Mouse (Mus musculus) splenic B cell, adult 2 months (primary cell): ENCODE data around the gene Frmd8.
A peak's percentile ranks its signal among the peaks of the same experiment; 100 is the strongest.
"Not testable (repeated sequence)": the region's sequence is repeated elsewhere in the genome, so short reads cannot be mapped to it uniquely, and the experiment has no call there.

Source experiments
- DNase-seq: peaks from one replicate; pipeline ENCODE4 v3.0.0-alpha.2; 2011; ENCODE audit warnings: low read depth, low spot score
- H3K27me3 ChIP-seq: 2 replicates; pipeline ENCODE4 v1.6.1; 2012; ENCODE audit warnings: mild to moderate bottlenecking, low read length, moderate library complexity, mixed read lengths; ENCODE audit not compliant: control insufficient read depth, poor library complexity, insufficient read depth, severe bottlenecking
- H3K36me3 ChIP-seq: 2 replicates; pipeline ENCODE4 v1.6.1; 2012; ENCODE audit warnings: mild to moderate bottlenecking, low read length, moderate library complexity, mixed read lengths; ENCODE audit not compliant: control insufficient read depth, poor library complexity, insufficient read depth, severe bottlenecking

Gene Frmd8

DNA sequence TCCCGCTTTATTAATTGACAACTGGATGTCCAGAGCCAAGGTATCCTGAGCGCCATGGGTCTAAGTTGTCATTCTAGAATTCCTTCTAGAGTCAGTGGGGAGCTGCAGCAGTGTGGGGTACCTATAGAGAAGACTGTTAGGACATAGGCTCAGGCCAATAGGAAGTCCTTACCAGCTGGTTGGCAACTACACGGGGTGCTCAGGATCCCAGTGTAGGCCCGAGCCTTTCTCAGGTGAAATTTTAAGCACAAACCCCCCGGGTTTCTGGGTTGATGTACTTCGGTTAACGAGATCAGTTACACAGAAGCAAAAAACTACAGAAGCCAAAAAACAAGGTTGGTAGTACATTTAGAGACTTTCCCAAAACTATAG is 52.3 kb downstream of the Frmd8 start:
- DNase-seq: no peak
- peaks cover 7% of the 10 kb centered on the region for H3K36me3 ChIP-seq
- no peaks in the 10 kb centered on the region for H3K27me3 ChIP-seq

GRCm38 (mm10) chr19:5822174-5822833 is 52.8 kb downstream of the Frmd8 start:
- peaks cover 5% of the 10 kb centered on the region for H3K36me3 ChIP-seq
- H3K27me3 ChIP-seq: no peaks in the 10 kb centered on the region
- DNase-seq: no peak

- Histone ChIP-seq H3K36me3 (peaks cover 5% of the 10 kb centered on the region), H3K27me3 (no peaks in the 10 kb centered on the region)
- no peak for DNase-seq
Observed at GRCm38 (mm10) chr19:5821847-5822173, 53.3 kb downstream of the Frmd8 start.

DNA sequence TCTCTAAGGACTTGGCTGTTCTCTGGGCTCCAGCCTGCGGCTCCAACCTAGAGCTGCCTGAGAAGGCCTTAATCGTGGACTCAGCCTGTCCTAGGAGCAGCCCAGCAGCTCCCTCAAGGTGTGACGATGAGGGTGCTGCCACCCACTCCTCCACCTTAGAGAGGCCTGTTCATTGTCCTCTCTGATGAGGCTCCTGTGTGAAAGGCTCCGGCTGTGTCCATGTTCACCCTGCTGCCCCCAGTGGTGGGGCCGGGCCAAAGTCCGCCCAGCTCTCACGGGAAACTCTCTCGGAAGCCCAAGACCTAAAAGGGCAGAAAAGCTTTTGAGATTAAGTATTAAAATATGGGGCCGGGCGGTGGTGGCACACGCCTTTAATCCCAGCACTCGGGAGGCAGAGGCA is 55.5 kb downstream of the Frmd8 start:
- peak; percentile 58 for DNase-seq
- H3K27me3 ChIP-seq: no peaks in the 10 kb centered on the region
- H3K36me3 ChIP-seq: no peaks in the 10 kb centered on the region; the same call in 1 of the 2 replicates

GRCm38 (mm10) chr19:5818590-5818977 is 56.5 kb downstream of the Frmd8 start:
- Histone ChIP-seq H3K36me3 (no peaks in the 10 kb centered on the region; the same call in 1 of the 2 replicates), H3K27me3 (no peaks in the 10 kb centered on the region)
- no peak for DNase-seq

DNA sequence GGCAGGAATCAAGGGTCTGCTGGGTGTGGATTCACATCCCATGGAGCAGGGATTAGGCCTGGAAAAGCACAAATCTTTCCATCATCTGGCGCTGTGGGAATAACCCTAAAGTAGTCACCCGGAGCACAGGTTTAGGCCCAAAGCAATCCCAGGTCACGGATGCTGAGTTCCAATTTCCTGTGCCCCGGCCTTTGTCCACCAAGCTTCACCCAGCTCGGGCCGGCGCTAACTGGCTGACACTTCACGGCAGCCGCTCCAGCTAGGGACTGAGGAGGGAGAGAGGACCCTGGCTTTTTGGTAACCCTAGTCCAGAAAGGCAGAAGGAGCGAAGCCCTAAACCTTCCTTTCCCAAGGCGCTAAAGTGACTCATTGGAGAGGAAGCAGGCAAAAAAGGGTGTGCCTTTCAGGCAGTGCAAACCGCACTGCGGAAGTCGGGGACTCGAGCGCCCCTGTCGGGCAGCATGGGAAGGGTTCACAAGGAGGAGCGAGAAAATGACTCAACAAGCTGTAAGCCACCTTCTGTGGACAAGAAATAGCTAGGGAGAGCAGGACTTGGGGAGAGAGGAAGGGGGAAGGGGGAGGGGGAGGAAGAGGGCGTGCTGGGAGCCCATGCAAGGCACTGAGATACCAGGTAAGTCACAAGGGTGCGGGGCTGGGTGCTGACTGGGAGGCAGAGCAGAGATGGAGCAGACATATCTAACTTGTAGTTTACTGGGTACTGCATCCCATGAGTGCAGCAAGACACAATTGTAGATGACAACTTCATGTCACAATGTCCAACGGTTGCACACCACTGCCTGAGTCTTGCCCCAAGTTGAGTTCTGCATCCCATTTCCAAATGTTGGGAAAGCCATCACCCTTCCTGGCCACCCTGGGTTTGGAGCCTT is 57.1 kb downstream of the Frmd8 start:
- H3K36me3 ChIP-seq: no peaks in the 10 kb centered on the region
- DNase-seq: peak; percentile 87
- no peaks in the 10 kb centered on the region for H3K27me3 ChIP-seq

DNA sequence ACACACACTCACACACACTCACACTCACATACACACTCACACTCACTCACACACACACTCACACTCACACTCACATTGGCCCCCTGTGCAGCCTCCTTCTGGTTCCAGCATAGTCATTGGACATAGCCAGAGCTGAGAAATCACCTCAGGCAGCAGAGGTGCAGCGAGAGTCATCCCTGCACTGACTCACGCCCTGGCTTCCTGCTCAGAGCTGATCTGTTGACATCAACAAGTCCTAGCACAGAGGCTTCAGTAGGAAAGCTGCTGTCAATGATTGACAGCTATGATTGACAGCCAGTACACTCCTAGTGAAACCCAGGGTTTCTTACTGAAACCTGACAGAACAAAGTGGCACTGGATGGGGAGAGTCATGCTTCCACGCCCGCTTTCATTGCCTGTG is 59.1 kb downstream of the Frmd8 start:
- no peaks in the 10 kb centered on the region for H3K36me3 ChIP-seq
- no peaks in the 10 kb centered on the region for H3K27me3 ChIP-seq
- DNase-seq: no peak

GRCm38 (mm10) chr19:5815010-5815409 is 60.1 kb downstream of the Frmd8 start:
- Histone ChIP-seq H3K27me3 (no peaks in the 10 kb centered on the region), H3K36me3 (no peaks in the 10 kb centered on the region)
- no peak for DNase-seq

GRCm38 (mm10) chr19:5814048-5814447 is 61.0 kb downstream of the Frmd8 start:
- not testable (repeated sequence) for DNase-seq, H3K36me3 ChIP-seq

GRCm38 (mm10) chr19:5813567-5813966 is 61.5 kb downstream of the Frmd8 start:
- Histone ChIP-seq H3K27me3 (no peaks in the 10 kb centered on the region), H3K36me3 (no peaks in the 10 kb centered on the region)
- DNase-seq: no peak

More at GRCm38 (mm10) chr19:5814048-5814447, 61.0 kb downstream of the Frmd8 start:
- not testable (repeated sequence) for H3K27me3 ChIP-seq

- no peaks in the 10 kb centered on the region for H3K36me3 ChIP-seq
- no peak for DNase-seq
Observed at GRCm38 (mm10) chr19:5811771-5812504, 63.1 kb downstream of the Frmd8 start.

DNA sequence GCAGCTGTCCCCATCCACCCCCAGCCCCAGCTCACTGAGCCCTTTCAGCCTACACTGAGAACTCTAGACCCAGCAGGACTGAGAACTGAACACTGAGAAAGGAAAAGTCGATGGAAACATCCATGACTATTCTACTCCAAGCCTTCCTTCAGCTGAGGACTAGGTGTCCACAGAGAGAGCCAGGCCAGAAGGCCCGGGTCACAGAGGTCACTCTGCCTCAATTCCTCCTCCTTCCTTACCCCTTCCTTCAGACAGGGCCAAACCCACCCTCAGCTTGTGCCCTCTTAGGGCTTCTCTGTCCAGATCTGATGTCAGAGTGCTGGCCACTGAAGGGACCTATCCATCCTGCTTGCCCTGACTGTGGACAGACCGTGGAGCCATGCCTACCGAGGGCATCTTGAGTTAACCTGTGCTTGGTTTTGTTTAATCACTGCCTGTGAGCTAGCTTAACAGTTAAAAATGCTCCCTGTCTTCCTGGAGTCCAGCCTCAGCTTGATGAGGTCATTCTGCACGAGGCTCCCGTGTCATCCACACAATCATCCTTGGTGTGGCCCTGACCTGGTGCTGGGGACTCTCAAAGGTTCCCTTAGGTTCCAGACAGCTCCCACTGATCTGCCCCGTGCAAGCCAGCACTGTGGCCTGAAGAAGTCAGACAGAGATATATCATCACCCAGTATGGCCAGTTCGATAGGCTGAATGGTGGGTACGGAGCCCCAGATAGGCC is 64.1 kb downstream of the Frmd8 start:
- DNase-seq: no peak
- Histone ChIP-seq H3K27me3 (no peaks in the 10 kb centered on the region), H3K36me3 (no peaks in the 10 kb centered on the region)

More at GRCm38 (mm10) chr19:5811771-5812504, 63.1 kb downstream of the Frmd8 start:
- H3K27me3 ChIP-seq: no peaks in the 10 kb centered on the region

DNA sequence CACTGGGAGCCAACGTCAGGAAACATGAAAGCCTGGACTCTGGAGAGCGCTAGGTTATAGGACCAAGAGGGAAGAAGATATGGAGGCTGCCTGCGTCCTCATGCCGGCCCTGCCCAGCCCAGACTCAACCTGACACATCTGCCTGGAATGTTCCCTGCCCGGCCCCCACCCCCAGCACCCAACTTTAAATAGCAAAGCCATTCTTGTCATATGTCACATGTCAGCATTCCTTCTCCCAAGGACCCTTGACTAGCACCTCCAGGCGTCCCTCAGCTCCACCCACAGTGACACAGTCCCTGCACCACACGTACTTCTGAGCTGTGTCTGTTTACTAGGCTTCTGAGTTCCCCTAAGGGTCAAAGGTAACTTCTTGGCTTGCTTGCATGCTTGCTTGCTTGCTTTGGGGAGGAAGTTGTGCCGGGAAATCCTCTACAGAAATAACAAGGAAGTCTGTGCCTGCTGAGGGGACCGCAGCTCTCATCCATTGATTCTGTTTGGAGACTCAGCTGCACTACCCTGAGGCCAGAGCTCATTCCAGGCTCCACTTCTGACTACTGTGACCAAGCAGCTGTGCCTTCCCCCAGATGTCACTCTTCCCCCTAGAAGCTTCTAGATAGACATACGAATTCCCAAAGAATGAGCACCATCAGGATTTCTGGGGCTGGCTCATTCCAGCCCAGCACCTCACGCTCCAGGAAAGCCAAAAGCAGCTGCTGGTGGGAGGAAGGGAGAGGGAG is 64.8 kb downstream of the Frmd8 start:
- no peaks in the 10 kb centered on the region for H3K36me3 ChIP-seq
- no peaks in the 10 kb centered on the region for H3K27me3 ChIP-seq
- no peak for DNase-seq

GRCm38 (mm10) chr19:5809712-5810089 is 65.4 kb downstream of the Frmd8 start:
- no peaks in the 10 kb centered on the region for H3K27me3 ChIP-seq
- no peak for DNase-seq

More at GRCm38 (mm10) chr19:5809712-5810089, 65.4 kb downstream of the Frmd8 start:
- H3K36me3 ChIP-seq: no peaks in the 10 kb centered on the region
